Mouse (Mus musculus) adrenal gland, adult 8-10 months (tissue): ENCODE results near the gene Faap24. TPM values are rescaled to one million over a fixed set of nuclear protein-coding genes. Genes with fewer than 3 reads are reported as not detected.

Experiments
- DNase-seq: peaks from one replicate; pipeline ENCODE4 v3.0.0; 2022
- total RNA-seq, 4 experiments: library from RNA; stranded (reverse); gene quantifications; 2 replicates each; pipeline ENCODE4 v1.2.4; 2022

Faap24 gene
- total RNA-seq, 4 experiments from 2014 or later, result 6.7 to 9.5 (median 7.8) TPM

DNA sequence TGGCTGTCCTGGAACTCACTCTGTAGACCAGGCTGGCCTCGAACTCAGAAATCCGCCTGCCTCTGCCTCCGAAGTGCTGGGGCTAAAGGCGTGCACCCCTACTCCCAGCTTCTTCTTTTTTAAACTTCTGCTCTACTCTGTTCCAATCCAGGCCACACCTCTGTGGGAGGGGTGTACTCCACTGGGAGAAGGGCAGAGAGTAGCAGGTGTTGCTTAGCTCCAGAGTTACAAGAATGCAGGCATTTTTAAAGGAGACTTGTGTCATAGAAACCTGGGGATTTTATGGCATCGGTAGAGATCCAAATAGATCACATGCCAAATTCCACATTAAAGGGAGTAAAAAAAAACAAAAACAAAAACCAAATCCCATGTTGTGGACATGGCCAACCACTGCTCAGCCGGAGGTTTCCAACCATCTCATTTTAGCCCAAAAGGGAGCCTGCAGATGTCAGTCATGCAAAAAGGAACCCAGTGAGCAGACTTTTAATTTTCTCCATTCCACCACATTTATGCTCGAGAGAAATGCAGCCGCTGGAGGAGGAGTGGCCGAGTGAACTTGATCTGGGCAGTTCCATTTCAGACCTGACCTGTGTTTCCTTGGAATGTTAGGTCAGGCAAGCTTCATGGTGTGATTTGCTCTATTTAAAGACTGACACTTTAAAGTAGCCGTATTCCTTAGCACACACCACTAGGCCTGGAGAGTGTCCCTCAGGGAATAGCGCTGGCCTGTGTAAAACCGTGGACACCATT is 31.3 kb downstream of the Faap24 start:
- DNase-seq, result no peak

DNA sequence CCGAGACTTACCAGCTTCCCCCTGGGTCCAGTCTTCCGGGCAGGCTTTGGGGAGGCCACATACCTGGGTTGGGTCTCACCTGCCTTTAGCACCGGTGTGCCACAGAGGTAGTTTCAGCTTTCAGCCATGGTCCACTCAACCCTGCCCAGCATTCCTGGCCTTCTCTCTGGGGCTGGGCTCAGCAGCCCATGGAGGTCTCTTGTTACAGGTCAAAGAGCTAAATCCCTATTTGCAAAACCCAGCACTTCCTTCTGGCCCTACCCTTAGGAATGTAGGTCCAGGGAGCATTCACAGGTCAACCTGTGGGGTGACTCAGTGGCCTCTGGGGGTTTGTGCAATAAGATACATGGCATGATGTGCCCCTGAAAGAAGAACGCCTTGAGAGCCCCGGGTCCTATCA is 33.8 kb downstream of the Faap24 start:
- no peak for DNase-seq

DNA sequence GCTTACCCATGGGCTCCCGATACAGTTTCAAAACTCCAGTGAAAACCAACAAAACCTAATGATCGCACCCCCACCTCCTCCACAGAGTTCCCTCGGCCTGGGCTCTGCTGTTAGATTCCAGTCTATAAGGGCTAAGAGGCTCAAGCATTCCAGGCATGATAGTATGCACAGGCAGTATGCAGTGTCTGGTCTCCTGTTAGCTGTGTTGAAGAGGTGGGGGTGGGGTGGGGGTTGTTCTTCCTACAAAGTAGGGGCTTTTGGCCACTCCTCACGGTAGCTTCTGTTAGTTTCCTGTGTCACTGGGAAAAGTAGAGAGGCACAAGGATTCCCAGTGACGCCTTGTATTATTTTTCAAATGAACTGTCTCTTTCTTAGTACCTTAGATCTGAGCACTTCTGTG is 34.4 kb downstream of the Faap24 start:
- DNase-seq, result no peak

DNA sequence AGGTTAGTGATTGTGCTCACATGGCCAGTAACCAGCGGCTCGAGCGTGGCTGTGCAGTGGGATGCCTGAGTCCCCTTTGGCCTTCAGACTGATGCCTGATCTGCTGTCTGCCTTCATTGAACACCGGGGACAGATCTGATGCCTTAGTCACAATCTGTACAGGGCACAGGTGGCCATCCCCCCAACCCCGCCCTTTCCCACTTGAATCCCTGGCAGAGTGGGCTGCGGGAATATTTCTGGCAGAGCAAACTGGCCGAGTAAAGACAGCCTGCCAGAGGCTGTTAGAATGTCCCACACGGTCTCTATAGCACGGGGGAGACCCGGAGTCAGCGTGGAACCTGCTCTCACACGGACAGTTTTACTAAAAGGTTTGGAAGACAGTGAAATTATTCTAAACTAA is 39.0 kb downstream of the Faap24 start:
- no peak for DNase-seq

DNA sequence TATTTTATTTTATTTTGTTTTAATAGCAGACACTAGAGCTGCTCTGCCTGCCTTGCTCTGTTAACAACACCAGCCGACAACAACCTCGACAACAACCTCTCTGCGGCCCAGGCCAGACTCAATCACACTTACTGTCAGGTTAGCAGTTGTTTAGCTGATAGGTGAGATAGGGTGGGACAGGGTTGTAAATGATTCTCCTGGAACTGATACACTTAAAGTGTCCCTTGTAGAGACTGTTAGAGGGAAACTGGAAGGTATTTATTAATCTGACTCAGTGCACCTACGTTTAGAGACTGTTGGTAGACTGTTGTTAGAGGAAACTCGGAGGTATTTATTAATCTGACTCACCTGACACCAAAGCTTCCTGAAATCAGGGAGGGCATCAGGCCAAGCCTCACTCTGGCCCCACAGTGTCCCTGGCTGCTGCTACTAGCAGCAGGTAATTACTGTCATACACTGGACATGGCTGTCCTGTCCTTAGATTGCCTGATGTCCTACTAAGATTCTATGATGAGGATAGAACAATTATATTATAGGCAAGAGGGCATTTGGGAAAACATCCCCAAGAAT is 41.2 kb downstream of the Faap24 start:
- no peak for DNase-seq

DNA sequence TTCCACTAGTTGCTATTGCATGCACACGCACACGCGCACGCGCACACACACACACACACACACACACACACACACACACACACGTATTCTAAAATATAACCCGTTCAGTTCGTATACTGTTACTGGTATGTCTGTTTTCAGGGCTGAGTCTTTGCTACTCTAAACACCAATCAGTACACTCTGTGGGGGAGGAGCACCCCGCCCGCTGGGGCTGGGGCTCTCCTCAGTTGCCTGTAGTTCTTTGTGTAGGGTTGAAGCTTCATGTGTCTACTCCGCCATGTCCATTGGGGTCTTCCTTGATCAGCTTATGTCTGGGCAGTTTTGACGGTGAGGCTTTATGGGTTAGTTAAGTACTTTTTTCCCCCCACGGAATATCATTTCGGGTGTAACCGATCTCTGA is 43.3 kb downstream of the Faap24 start:
- DNase-seq, result no peak

DNA sequence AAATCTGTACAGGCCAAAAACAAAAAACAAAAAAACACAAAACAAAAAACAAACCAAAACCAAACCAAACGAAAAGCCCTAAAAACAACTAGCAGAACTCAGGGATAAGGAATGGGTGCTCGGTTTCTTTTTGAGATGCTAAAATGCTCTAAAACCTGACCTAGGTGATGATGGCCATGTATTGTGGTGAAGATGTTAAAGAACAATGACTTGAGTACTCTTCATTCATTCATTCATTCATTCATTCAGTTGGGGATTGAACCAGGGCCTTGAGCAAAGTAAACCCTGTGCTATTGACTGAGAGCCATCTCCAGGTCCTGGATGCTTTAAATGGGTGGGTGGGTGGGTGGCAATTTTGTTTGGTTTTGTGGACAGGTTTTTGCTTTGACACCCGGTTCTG is 45.5 kb downstream of the Faap24 start:
- no peak for DNase-seq

DNA sequence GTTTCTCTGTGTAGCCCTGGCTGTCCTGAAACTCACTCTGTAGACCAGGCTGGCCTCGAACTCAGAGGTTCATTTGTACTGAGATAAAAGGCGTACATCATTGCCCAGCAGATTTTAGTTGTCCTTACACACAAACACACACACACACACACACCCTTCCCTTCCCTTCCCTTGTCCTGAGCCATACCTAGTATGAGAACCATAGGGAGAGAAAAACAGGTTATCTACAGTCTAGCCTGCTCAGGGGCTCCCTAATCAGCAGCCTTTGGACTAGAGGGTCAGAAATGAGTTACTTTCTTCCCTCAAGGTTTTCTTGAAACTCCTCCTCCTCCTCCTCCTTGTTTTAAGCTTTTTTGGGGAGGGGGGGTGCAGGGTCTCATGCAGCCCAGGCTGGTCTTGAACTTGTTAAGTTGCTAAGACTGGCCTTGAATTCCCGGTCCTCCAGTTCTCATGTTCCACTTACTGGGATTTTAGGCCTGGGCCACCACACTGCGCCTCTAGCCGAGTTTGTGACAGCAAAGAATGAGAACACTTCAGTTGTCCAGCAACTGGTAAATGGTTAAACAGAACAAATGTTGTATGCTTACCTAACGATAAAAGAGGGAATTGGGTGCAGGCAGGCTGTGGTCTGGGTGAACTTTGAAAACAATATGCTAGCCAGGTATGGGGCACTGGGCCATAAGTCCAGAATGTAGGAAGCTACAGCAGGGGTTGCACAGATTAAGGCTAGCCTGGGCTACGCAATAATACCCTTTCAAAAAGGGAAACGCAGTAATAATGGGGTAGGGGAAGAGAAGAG is 46.6 kb downstream of the Faap24 start:
- DNase-seq, result no peak

DNA sequence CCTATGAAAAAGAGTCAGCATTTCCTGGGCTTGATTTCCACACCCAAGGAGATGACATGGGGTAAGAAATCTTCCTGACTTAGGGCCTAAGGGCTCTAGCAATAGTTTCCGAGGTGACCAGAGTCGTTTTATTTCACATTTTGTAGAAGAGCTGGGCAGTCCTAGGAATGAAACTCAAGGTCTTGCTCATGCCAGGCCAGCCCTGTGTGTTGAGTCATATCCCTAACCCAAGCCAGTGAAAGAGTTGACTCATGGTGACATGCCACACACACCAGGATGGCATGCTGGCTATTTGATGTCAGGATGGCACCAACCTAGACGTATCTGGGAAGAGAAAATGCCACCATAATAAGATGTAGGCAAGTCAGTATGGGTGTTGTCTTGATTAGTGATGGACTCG is 47.6 kb downstream of the Faap24 start:
- DNase-seq, result peak; percentile 50

DNA sequence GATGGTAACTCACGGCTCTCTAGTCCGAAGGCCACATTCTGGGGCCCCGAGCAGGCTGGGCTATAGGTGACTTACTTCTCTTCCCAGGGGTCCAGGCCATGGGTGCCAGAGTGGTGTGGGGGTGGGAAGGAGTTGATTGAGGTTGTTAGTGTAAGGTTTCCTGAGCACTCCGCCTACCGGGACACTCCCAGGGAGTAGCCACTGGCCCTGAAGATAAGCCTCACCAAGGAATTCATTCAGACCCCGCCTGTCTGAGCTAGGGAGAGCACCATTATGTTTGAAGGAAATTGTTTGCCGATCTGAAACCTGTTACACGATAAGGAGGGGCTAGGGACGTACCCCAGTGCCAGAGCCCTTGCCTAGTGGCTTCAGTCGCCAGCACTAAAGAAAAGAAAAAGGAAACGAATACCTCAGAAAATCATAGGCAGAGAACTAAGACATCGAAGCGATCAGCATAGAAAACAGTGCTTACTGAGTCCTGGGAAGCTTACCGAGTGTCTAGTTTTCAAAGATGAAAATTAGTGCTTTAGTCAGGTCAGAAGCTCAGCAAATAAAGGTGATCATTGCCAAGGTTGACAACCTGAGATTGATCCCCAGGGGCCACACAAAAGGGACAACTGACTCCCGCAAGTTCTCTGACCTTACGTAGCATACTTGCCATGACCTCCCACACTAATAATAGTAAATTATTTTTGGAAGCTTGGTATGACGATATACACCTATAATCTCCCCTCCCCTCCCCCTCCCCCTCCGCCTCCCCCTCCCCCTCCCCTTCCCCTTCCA is 48.5 kb downstream of the Faap24 start:
- DNase-seq, result no peak

DNA sequence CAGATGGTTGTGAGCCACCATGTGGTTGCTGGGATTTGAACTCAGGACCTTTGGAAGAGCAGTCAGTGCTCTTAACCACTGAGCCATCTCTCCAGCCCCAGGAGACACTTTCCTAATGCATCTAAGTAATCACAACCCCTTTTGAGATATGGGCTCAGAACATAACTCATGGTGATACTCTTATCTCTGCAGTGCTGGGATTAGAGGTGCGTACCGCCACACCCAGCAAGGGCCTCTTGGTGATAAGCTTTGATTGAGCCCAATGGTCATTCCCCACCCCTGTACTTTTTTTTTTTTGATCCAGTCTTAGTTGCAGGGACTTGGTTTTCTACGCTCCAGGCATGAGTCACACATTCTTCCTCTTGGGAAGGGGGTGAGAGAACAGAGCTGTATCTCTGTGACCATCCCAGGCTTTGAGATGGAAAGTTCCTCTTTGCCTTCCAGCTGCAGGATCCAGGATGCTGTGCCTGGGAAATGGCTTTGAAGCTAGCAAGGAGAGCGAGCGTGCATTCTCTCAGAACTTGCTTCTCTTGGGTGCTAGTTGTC is 51.8 kb downstream of the Faap24 start:
- DNase-seq, result no peak

DNA sequence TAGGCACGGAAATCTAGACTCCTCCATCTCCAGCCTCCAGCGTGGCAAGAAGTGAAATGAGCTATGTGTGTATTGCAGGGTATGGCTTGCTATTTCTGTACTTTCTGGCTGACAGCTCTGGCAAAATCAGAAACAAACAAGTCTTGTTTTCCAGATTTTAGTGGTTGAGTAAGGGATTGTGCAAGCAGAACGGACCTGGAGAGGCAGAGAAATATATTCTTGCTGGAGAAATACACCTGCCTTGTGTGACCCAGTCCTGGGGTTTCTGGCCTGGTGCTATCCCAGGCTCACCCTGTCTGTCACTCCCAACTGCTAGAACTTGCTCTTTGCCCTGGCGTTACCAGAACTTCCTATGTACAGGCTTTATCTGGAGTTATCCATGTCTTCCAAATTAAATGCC is 54.1 kb downstream of the Faap24 start:
- no peak for DNase-seq

Other genes starting within 250 kb of the Faap24 start
- 10 to 100 TPM; 12.2 to 29.7 (median 14.9) TPM for gene Slc7a10, start 210.5 kb downstream of the Faap24 start, total RNA-seq
- 10 to 100 TPM; 21.8 to 24.6 (median 24.3) TPM for gene Lrp3, start 181.3 kb downstream of the Faap24 start, total RNA-seq
- 10 to 100 TPM; 17.8 to 22.9 (median 18.9) TPM for gene Gpatch1, start 78.4 kb downstream of the Faap24 start, total RNA-seq
- 1 to 10 TPM; 1.9 to 3.3 (median 2.9) TPM for gene Rhpn2, start 62.7 kb downstream of the Faap24 start, total RNA-seq
- 10 to 100 TPM; 18.7 to 30.1 (median 22.7) TPM for gene Cep89, start 199 bp upstream of the Faap24 start, total RNA-seq
- not detected for gene Slc7a9, start 52.0 kb upstream of the Faap24 start, total RNA-seq
- gene Tdrd12, start 140.9 kb upstream of the Faap24 start, total RNA-seq, result under 1 TPM in 2 of 4 experiments, not detected in 2; 0.16 to 0.63 TPM
- 10 to 100 TPM; 44.2 to 54.7 (median 49.3) TPM for gene Nudt19, start 159.5 kb upstream of the Faap24 start, total RNA-seq
- gene Rgs9bp, start 188.7 kb upstream of the Faap24 start, total RNA-seq, result under 1 TPM; 0.11 to 0.24 (median 0.18) TPM
- 10 to 100 TPM; 26.0 to 39.4 (median 30.5) TPM for gene Ankrd27, start 189.4 kb upstream of the Faap24 start, total RNA-seq